Mouse (Mus musculus) heart, postnatal 0 days (tissue): ENCODE data around the gene March7.

Experiments
- CTCF ChIP-seq: IDR thresholded peaks from 2 replicates; pipeline ENCODE4 v1.5.1; 2016; ENCODE audit warnings: antibody characterized with exemption, control low read depth, low read depth
- EP300 ChIP-seq: IDR thresholded peaks from 2 replicates; pipeline ENCODE4 v1.6.1; 2016; ENCODE audit warnings: antibody characterized with exemption, low read depth

- TF ChIP-seq CTCF (no peak), EP300 (no peak)
Observed at GRCm38 (mm10) chr2:60196841-60197240, 12.8 kb upstream of the March7 start.
